Mouse (Mus musculus): ENCODE data around the gene Gm17604. TPM values are rescaled to one million over a fixed set of nuclear protein-coding genes. Genes with fewer than 3 reads are reported as not detected.

Gene Gm17604
- polyA plus RNA-seq, 1 experiment from 2014 or later = not detected

Other genes with a start within 250 kb of the Gm17604 start
- gene Mospd2, start 24.5 kb downstream of the Gm17604 start, polyA plus RNA-seq (2014; fragmentation: Nextera tagmentation; extraction: Ambion mirVana) = 19.9 and 21.3 TPM in 2 replicates
- 8.2 and 8.8 TPM in 2 replicates for gene Fancb, start 24.2 kb downstream of the Gm17604 start, polyA plus RNA-seq (2014; fragmentation: Nextera tagmentation; extraction: Ambion mirVana)